Mouse (Mus musculus) heart, adult 8-10 months (tissue): Measurements from ENCODE around the gene Fam104a. TPM values are rescaled to one million over a fixed set of nuclear protein-coding genes. Genes with fewer than 3 reads are reported as not detected.

Experiments used
- DNase-seq: peaks from one replicate; pipeline ENCODE4 v3.0.0; 2022; ENCODE audit warnings: low spot score
- total RNA-seq, 4 experiments: library from RNA; stranded (reverse); gene quantifications; 2 replicates each; pipeline ENCODE4 v1.2.4; 2022

Fam104a gene
- total RNA-seq: 10 to 100 TPM; 15.0 to 16.7 (median 15.8) TPM

DNA sequence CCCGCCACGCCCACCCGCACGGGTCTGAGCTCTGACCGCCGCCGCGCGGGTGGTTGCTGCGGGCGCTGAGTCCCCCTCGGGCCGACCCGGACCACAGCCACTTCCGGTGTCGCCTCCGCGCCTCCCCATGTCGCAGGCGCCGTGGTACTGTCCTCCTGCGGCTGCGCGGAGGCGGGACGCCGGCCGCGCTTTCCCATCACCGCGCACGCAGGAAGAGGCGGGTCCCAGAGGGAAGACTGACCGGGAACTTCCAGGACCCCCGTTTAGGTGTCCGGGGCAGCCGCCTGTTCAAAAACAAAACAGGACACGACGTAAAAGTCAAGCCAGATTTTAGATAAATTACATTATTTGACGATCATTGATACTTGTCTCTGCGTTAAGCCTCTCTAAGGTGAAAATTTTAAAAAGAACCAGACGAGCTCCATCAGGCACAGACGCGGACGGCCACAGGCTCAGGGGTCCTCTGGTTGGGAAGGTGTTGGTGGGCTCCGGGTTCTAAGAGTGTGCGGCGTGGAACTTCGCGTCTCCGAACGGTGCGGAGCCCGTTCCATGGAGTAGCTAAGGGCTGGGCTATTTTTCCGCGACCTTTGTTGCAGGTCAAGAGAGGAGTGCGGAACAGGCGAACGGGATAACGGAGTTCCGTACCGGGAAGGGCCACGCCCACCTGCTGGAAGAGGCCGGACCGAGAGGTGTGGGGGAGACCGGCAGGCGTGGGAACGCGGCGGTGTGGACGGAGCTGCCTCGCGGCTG lies at the start of gene Fam104a, which contains the start of gene D11Wsu47e:
Gene Fam104a, minus strand, starts transcription at position 199 of the 750 bp plus-strand sequence.
Gene D11Wsu47e, plus strand, starts transcription at position 456 of the 750 bp plus-strand sequence.
- peak; percentile 96 for DNase-seq

DNA sequence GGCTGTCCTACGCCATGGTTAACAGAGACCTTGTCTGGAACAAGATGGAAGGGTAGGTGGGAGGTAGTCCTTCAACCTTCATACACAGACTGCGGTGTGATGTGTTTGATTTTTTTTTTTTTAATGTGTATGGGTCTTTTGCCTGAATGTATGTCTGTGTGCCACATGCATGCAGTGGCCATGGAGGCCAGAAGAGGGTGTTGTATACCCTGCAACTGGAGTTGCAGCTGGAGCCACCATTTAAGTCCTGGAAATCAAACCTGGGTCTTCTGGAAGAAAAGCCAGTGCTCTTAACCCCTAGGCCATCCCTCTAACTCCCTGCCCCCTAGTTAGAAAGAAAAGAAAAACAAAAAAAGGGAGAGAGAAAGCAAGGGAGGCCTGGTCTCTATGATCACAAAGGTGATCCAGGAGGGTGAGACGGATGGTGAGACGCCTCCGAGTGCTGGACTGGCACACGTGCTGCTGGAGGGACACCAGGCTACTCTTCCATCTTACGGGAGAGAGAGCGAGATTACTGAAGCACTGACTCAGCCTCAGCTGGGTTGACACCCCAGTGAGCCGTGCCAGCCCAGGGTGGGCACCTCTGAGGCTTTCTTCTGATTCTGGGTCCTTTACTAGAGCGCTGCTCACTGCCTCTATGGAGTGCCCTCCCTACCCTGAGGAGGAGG lies 48.1 kb upstream of the Fam104a start:
- no peak for DNase-seq

DNA sequence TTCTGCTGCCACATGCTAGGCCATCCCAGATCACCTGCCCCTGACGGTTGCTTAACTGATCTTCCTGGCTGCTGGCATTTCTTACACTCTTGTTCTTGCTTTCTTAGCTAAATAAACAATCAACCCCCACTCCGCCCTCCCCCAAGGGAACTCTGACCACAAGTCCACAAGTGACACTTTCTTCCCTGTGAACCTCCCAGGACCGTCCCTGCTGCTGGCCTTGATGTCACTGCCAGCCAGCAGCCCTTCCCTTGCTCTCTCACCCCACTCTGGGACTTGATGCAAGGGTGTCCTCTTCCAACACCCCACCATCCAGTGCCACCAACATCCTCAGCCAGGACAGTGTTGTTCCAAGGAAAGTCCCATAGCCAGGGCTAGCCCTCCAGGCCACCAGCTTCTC lies 46.9 kb upstream of the Fam104a start:
- DNase-seq: no peak

DNA sequence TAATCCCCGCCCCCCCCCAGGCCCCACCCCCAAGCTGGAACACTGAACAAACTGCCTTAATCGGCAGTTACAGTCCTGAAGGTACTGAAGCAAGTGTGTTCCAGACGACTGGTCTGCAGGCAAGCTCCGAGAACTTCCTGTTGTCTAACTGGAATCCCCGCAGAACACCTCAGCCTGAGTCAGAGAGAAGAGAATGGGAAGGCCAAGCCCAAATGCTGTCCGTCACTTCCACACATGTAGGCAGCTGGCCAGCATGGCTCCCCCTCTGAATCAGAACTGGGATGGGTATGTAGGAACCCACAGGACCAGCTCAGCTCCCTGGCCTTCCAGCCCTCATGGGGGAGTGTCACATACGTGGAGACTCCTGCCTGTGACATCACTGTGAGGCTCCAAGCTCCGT lies 46.0 kb upstream of the Fam104a start:
- DNase-seq: no peak

DNA sequence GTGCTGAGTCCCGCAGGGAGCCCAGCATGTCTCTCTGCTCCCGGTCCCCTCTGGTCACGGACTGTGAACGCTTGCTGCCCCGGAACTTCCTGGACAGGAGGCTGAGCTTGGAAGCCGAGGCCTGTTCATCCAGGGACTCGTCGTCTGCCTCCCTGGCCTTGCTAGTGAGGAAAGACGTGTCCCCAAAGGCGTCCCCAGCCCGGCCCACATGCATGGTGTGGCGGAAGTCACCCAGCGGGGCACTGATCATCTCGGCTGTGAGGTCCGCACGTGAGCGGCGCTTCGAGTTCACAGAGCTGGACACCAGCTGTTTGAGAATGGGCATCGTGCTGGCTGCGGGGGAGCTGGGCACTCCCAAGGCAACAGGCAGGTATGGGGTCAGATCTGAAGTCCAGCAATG lies 45.3 kb upstream of the Fam104a start:
- DNase-seq: no peak

DNA sequence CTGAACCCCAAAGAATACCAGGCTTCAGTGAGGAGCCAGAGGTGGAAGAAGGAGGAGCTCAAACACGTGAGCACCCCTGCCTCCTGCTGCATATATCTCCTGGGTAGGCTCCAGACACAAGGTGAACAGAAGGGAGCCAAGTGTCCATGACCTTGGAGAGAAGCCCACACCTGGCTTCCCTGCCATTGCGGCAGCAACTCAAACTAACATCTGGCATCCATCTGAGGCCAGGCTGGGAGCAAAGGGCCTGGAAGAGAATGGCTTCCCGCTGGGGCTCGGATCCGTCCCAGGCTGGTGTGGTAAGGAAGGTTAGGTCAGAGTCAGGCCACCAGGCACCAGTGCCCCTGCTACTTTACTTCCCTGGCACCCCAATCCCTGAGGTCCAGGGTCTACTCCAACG lies 44.0 kb upstream of the Fam104a start:
- no peak for DNase-seq

DNA sequence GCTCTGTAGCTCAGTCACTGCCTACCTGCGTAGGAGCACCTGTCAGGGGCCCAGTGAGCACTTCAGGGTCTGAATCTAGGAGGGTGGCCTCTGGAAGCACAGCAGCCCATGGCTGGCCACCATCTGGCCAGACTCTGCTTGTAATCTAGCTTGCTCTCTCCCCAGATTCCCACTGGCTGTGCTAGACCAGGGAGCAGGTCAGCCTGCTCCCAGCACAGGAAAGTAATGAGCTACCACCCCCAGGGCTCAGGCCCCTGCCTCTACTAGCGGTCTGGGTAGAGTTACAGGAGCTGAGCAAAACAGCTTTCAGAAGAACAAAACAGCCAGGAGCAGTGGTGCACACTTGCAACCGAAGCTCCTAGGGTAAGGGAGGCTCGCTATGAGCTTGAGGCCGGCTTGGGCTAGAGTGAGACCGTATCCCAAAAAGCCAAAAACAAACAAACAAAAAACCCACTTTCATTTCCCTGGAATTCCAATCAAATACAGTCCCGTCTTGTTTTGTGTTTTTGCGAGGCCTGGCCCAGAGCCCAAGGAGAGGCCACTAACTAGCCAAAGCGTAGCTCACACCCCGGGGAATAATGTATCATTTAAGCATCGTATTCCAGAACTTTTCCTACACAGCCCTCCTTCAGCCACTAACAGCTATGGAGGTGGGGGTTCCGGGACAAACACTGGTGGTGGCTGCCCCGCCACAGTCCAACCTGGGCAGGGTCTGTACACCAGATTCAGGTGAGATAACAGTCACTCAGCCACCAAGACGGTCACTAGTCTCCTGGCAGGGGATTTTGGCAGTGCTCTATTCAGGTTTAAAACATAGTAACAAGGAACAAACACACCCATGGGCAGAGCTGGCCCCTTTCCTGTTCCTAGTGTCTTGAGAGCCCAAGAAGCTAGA lies 43.3 kb upstream of the Fam104a start:
- no peak for DNase-seq

DNA sequence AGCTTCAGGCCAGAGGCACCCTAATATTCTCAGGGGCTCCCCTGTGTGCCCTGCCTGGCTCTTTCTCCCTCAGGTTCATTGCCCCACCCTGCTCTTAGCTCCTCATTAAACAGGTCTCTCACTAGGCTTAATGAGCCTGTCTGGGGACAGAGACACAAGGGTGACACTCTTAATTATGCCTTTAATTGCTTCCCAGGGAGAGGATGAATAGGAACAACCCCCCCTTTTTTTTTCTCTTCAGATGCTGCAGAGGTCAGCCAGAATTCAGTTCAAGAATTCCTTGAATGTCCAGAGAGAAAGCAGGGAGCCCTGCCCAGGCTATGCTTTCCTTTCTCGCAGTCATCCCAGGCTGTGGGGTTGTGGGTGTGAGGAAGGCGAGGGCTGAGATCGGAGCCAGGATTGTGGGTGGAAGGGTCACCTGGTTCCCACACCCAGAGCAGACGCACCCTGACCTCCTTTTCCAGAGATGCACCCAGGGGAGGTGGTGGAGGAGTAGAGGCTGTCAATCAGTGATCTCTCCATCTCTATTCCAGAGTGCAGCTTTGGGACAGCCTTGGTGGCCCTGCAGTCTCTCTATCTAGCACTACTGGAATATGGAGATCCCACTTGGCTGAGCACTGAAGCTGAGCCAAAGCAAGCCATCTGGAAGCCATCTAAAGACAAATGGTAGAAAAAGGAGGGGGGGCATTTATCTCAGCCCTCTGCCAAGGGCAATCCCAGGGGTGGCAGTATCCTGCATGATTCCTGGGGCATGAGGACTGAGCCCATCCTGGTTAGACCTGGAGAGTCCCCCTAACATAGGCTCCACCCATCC lies 41.5 kb upstream of the Fam104a start:
- peak; percentile 53 for DNase-seq

DNA sequence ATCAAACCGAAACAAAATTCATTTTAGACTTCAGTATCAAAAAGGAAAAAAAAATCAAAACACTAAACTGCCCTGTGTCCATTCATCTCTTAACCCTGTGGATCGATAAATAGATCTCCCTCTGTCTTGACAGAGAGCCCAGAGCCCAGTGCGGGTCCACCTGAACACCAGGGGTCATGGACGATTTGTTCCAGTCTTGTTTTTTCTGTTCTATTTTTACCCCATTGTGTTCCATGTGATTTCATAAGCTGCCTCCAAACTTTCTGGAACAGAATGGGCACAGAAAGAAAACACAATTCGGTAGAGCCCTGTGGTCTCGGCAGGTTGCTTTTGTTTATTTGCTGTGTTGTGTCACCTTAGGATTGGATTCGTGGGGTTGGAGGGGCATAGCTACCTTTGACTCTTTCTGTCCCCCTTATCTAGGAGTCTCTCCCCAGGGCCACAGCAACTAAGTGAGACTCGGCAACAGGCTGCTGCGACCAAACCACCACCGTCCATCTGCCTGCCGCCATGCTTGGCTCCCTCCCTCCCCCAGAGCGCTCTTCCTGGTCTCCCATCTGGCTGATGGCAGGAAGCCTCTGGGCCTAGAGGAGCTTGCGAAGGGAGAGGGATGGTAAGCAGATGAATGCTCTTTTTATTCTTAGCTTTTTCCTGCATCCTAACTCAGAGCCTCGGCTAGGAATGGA lies 38.6 kb upstream of the Fam104a start:
- no peak for DNase-seq

DNA sequence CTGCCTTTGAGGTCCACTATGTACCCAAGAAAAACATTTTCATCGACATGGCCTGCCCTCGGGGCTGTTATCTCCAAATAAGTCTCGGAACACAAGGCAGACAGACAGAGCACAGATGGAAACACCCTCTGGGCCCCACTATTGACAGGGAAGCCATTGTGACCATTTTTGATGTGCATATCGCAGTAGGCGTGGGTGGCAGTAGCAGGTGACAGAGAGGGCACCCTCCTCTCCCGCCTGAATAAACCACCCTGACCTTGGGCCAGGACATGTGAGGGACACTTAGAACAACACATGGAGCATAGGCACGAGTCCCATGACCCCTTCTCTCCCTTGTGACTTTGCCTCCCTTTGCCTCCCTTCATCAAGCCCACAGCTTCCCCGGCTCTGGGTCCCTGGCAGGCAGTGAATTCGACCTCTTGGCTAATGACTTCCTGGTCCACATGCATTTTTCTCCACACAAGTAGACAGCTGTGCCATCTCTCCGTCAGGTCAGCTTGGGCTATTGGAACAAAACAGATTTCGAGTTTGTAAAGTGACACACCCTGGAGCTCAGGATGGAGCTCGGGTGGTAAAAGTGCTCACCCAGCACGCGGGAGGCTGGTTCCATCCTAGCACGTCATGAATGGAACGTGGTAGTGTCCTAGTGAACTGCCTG lies 33.9 kb upstream of the Fam104a start:
- DNase-seq: no peak

DNA sequence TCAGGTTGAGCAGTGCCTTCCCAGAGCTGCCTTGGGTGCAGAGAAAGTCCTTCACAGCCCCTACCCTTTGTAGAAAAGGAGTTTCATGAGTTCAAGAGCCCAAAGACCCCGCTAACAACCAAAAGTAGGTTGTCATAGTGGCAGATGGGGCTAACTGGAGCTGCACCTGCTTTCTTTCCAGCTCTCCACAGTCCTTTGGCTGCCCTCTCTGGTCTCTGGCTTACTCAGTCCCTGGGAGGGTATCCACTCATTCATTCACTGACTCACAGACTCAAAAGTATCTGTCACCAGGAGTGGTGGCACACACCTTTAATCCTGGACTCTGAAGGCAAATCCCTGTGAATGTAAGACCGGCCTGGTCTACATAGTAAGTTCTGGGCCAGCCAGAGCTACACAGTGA lies 32.2 kb upstream of the Fam104a start:
- DNase-seq: no peak

DNA sequence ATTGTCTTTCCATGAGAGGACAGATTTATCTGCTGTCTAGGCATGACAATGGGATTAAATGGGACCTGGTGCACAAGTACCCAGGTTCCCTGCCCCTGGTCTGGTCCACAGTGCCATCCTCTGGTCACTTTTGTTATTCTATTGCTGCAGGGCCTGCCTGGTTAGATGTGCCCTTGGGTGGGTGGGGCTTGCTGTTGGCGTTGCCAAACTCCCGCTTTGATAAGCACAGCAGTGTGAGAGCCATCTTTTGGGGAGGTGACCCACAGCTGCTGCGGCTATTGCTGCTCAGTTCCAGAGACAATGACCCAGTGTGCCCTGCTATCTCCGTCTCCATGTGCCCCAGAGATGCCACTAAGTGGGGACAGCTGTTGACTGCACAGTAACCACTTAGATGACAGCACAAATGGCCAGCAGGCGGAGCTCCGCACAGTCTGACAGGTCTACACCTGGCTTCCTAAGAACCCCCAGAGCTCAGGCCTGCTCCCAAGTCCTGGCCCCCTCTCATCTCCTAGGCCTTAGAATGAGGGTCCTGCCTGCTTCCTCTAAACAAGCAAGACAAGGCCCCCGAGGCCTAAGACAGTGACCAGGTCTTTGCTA lies 31.2 kb upstream of the Fam104a start:
- no peak for DNase-seq

DNA sequence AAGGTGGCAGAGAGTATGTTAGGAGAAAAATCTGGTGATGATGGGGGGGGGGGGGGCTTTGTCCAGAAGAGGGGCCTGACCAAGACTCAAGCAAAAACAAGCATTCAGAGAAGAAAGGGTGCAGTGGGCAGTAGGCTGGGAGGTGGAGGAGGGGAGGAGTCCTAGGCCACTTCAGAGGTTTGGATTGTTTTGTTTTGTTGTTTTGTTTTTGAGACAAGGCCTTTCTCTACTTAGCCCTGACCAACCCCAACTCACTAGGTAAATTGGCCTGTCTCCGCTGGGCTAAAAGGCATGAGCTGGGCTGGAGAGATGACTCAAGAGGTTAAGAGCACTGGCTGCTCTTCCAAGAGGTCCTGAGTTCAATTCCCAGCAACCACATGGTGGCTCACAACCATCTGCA lies 27.1 kb upstream of the Fam104a start:
- no peak for DNase-seq

DNA sequence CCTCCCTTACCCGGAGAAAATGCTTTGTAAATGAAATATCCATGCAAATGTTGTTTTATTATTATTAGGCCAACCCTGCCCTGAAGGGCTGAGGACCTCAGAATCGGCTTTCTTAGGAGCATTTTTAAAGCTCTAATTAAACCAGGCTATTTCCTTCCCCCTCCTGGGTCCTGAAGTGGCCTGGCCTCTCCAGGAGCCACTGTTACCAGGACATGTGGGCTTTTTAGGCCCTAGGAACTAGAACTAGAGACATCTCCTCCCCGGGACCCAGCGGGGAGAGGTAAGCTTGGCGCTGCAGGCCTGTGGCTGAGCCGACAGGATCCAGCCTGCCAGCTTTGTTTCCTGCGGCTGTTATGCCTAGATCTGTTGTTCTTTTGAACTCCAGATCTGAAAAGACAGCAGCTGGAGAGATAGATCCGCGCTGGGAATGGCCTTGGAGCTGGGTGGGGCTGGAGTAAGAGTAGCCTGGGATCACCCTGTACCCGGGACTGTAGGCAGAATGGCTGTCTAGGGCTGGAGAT lies 26.4 kb upstream of the Fam104a start:
- no peak for DNase-seq

DNA sequence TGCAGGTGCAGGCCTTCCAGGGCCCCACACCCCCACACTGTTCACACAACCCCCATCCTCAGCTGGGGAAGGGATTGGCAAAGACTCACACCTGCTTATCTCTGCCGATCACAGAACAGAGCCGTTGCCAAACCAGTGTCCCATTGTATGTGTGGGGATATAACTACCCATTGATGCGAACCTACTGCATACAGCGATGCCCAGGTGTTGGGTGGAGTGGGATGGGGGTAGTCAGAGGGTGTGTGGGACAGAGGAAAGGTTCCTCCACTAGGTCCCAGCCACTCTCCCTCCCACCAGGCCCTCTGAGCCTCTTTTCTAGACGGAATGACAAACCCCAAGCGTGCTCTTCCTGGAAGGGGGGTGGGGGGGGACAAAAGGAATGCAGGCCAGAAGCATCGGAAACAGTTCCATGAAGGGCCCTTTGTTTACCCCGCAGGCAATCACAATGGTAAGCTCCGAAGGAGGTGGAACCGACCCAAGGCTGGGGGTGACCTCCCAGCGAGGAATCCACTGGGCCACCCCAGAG lies 25.8 kb upstream of the Fam104a start, which contains the start of gene Cpsf4l:
Gene Cpsf4l, minus strand, starts transcription at position 287 of the 526 bp plus-strand sequence.
- DNase-seq: no peak

DNA sequence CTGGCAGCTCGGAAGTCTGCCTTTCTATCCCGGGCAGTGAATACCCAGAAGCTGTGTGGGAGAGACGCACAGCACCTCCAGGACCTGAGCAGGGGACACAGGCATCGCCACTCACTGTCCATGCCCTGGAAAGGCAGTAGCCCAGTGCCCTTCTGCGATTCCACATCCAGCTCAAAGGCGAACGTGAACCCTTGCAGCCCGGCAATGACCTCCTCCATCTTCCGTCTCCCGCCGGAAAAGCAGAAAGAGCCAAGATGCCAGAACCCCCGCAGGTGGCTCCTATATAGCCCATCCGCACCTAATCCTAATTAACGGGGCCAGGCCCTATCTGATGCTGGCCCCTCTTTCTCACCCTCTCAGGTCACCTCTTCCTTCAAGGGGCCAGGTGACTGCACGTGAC lies 25.3 kb upstream of the Fam104a start:
- no peak for DNase-seq

DNA sequence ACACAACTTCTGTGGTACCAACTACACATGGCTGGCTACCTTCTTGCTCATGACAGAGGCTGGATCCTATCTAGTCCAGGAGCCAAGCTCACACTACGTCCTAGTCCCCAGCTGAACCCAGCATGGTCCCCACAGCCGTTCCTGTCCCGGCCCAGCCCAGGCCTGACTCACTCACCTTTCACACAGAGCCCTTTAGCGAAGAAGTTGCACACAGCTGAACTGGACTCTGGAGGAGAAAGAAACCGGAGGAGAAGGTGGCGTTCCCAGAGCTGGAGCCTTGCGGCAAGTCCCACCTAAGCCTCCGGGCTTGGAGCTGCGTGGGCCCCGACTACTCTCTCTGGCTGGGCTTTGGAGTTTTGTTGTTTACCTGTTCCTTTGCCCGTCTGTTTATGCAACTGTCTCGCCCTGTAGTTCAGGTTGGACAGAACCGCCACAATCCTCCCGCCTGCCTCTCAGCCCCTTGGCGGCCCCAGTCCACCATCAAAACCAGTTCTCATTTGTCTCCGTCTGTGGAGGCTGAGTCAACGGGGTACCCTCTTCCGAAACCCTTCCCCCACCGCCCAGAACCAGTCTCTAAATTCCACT lies 24.8 kb upstream of the Fam104a start:
- no peak for DNase-seq

DNA sequence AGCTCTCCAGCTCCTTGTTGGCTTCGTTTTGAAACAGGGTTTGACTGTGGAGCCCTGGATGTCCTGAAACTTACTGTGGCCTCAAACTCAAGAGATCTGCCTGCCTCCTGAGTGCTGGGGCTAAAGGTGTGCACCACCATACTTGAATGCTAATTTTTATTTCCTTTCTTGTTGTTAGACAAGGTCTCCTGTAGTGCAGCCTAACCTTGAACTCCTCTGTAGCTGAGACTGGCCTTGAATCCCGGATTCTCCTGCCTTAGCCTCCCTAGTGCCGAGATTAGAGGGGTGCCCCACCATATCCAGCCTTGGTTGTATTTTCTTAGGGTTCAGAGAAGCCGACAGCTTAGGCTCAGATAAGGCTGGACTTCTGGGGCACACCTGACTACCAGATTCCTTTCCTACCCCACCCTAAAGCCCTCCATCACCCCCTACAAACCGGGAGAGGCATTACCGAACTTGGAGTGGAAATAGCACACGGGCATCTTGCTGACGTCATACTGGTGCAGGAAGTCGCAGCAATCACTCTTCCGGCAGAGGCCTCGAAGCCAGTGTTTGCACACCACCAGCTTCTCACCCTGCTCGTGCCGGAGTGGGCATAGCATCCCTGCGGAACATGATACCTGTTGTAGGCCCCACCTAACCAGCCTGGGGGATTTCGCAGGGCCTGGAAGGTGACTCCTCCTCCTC lies 22.2 kb upstream of the Fam104a start:
- no peak for DNase-seq
